Mouse (Mus musculus) cerebellum, postnatal 4 days (tissue): ENCODE measurements around the gene Vmn1r20.
"Not testable (repeated sequence)": the region's sequence is repeated elsewhere in the genome, so short reads cannot be mapped to it uniquely, and the experiment has no call there.

Experiments
- DNase-seq, 2 experiments: peaks; one replicate each; pipeline ENCODE4 v3.0.0; 2022; ENCODE audit warnings: low spot score in 2 of 2, mixed read lengths in 1 of 2

Vmn1r20 gene

DNA sequence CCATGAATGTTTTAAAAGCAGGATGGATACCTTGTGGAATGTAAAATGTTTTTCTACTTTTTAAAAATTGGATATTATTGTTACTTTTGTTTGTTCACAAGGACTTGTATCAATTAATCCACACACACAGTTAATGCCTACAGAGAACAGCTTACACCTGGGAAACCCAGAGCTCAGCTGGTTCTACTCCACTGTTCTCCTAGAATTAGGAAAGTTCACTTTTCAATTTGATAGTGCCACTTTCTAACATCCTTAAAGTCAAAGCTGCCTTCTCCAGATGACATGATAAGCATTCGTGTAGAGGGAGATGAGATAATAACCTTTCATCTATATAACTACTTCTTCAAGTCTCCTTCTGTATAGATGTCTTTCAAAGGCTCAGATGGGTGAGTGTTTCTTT lies at the start of gene Vmn1r20:
TSS of gene Vmn1r20 (plus strand) at position 301 of the 400 bp plus-strand sequence.
- no peak for DNase-seq

DNA sequence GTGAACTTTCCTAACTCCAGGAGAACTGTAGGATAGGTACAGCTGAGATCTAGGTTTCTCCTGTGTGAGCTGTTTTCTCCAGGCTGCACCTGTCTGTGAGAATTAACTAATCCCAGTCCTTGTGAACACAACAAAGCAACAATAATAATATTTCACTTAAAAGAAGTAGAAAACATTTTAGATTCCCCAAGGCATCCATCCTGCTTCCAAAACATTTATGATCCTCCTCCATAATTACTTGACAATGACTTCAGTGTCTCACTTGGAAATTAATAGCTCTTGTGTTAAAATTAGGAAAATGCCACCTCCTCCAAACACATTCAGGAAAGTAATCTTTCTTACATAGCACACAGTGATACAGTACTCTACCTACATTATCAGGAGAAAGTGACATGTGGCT lies 33.0 kb upstream of the Vmn1r20 start, which contains the start of gene Vmn1r18:
TSS of gene Vmn1r18 (minus strand) at position 101 of the 400 bp plus-strand sequence.
- no peak for DNase-seq

DNA sequence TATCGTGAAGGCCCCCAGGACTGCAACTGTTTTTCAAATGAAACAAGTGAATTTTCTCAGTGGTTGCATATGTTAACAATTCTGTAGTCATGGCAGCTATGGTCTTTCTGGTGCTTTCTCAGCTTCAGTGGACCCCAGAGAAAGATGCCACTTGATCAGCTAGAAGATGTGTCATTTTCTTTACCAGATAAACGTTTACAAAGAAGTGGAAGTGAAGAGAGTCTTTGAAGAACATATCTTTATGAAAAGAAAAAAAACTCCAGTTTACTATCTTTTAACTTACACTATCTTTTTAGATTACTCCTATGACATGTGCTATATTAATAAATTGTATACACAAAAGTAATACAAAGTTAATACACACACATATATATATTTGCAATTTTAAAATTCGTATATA lies 25.2 kb upstream of the Vmn1r20 start, which contains the start of gene Vmn1r19:
TSS of gene Vmn1r19 (plus strand) at position 301 of the 400 bp plus-strand sequence.
- not testable (repeated sequence) for DNase-seq

DNA sequence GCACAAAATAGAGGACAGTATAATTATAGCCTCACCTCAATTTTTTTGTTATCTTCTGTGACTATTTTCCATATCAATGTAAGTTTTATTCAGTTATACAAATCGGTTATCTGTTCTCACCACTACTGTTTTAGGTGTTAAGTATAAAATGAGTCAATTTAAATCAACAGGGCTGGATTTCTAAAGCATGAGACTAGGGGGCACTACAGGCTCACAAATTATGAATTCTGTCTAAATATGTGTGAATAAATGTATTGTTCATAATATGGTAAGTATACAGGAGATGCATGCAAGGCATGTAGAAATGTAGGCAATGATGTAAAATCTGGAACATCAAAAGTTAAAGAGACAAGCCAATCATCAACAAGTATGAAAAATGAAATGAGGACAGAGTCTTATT lies 2.5 kb downstream of the Vmn1r20 start:
- DNase-seq: no peak

DNA sequence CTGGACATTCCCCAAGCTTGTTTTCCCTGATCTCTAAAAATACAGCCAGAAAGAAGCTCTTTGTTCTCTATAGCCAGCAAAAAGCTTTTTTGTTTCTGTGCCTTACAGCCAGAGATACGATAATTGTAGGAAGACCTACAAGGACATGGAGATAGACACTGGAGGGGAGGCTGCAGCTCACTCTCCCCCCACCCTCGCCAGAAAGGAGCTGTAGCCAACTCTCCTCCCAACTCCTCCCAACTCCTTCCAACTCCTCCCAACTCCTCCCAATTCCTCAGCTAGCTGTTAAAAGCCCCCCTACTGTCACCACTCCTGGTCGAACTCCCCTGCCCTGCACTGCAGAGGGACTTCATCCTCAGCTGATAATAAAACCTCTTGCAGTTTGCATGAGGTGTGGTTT lies 39.4 kb downstream of the Vmn1r20 start:
- DNase-seq: not testable (repeated sequence)
